8 mouse cellular contexts compared by ENCODE assay signal in the genomic region with DNA sequence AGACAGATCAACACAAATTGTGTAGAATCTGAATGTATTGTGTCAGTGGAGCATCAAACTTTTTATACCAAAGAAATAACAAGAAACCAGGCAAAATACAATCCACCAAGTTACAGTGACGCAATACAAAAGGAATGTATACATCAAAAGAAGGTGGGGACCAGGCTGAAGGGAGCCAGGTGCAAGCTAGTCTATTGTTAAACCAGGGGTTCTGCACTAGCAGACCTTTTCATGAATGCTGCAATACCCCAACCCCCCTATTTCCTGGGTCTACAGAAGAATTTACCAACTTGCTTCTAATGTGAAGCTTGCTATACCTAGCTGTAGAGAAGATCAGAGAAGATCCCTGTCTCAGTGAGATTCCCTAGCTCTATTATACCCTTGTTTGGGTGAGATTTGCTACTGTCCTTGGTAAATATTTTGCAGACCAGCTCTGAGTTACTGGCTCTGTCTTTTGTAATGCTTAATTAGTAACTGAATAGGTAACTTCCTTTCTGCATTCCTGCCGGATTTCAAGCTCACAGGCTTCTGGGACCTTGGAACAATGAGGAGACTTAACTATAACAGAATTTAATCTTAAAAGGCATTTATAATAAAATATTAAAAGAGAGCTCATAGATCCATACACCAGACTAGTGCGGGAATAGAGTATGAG.
DNase-seq lines count a peak whose midpoint lies in the region; ATAC-seq and TF ChIP-seq lines count a peak whose summit lies in the region.
"Not testable (repeated sequence)": the region's sequence is repeated elsewhere in the genome, so short reads cannot be mapped to it uniquely, and the experiment has no call there.

No protein-coding gene starts in this region.

- not testable (repeated sequence) for H3K4me1 ChIP-seq in ES-Bruce4 (ENCODE audit: control insufficient read depth, insufficient read depth, low read length); kidney, adult 2 months (ENCODE audit: control insufficient read depth, insufficient read depth, low read length); kidney, embryonic 16.5 days (ENCODE audit: insufficient read depth, low read length)
- peaks cover 18 to 20% of the 10 kb centered on the region in 2 experiments for H3K4me1 ChIP-seq in ES-E14 (ENCODE audit: control insufficient read depth in 2 of 2, insufficient read depth in 2 of 2, low read length in 2 of 2, poor library complexity in 1 of 2)

- not testable (repeated sequence) for TF ChIP-seq POLR2A in ES-Bruce4 (IDR thresholded peaks at IDR 0.05; ENCODE audit: insufficient read depth, low read length); kidney, adult 2 months (IDR thresholded peaks at IDR 0.05; ENCODE audit: low read depth, low read length)

- peak; percentile 27; the same call in 1 of the 2 replicates for ATAC-seq in kidney, embryonic 16.5 days (ENCODE audit: low FRiP score, low TSS enrichment)

- H3K4me2 ChIP-seq in kidney, embryonic 16.5 days (replicated peaks; ENCODE audit: low read depth, low read length): not testable (repeated sequence)

- not testable (repeated sequence) for H3K36me3 ChIP-seq in ES-Bruce4 (ENCODE audit: control insufficient read depth, insufficient read depth, low read length, poor library complexity, severe bottlenecking); ES-E14 (ENCODE audit: control insufficient read depth, insufficient read depth, low read length, poor library complexity, severe bottlenecking); kidney, adult 2 months (ENCODE audit: control insufficient read depth, insufficient read depth, low read length); kidney, embryonic 16.5 days (ENCODE audit: insufficient read depth, low read length)

- TF ChIP-seq CTCF in ES-Bruce4 (IDR thresholded peaks at IDR 0.05; ENCODE audit: low read depth, low read length); kidney, adult 2 months (conservative IDR thresholded peaks at IDR 0.05; ENCODE audit: insufficient read depth, insufficient read length, low read depth, low read length): not testable (repeated sequence)

- 51% methylated on average over 3 of the region's 3 CpGs for WGBS in kidney, adult 2 months
- 63% methylated on average over 3 of the region's 3 CpGs for WGBS in kidney, embryonic 16.5 days

- H3K4me3 ChIP-seq in ES-Bruce4 (ENCODE audit: low read depth, low read length) (peak overlapping the region; percentile 58; the same call in 1 of the 2 replicates), ES-E14 (ENCODE audit: insufficient read depth in 1 of 2, low read depth in 1 of 2, low read length in 2 of 2, poor library complexity in 1 of 2, severe bottlenecking in 1 of 2) (peak overlapping the region; percentile 32 to 63)
- not testable (repeated sequence) for H3K4me3 ChIP-seq in kidney, adult 2 months (ENCODE audit: insufficient read depth, low read depth, low read length); kidney, embryonic 16.5 days (ENCODE audit: low read length)

- DNase-seq in ES-E14 (ENCODE audit: low read depth, low spot score): not testable (repeated sequence)
- DNase-seq in ZHBTc4 (ENCODE audit: low read depth, low spot score): peak; percentile 58
- peak; percentile 72 for DNase-seq in kidney, adult 2 months
- peak; percentile 75 for DNase-seq in kidney, adult 9 months
- peak; percentile 20 for DNase-seq in kidney, postnatal 14 days
- peak; percentile 6 for DNase-seq in yolk sac, embryonic 10.5 days (ENCODE audit: low spot score)

- H3K27me3 ChIP-seq in ES-Bruce4 (ENCODE audit: control insufficient read depth, insufficient read depth, low read length, poor library complexity, severe bottlenecking); kidney, adult 2 months (replicated peaks; ENCODE audit: control insufficient read depth, insufficient read depth, low read length); kidney, embryonic 16.5 days (ENCODE audit: insufficient read depth, low read length): not testable (repeated sequence)

- H3K9ac ChIP-seq in ES-Bruce4 (ENCODE audit: low read depth, poor library complexity, severe bottlenecking) (peak overlapping the region; percentile 43; the same call in 1 of the 2 replicates), ES-E14 (ENCODE audit: insufficient read depth, low read depth, low read length, poor library complexity, severe bottlenecking) (peak overlapping the region; percentile 49)
- not testable (repeated sequence) for H3K9ac ChIP-seq in kidney, embryonic 16.5 days (replicated peaks; ENCODE audit: low read length)

- in situ Hi-C loops in ES-E14 (cut with MboI; ENCODE audit: low sequenced_read_pairs in 2 of 2, unreplicated experiment in 2 of 2): loop anchor here (10.0 to 25.0 kb wide), 2 partner anchors 191 to 199 kb away; no protein-coding TSS in a partner anchor

- not testable (repeated sequence) for TF ChIP-seq EP300 in ES-Bruce4 (IDR thresholded peaks at IDR 0.05; ENCODE audit: insufficient read depth, low read depth, low read length)

- H3K9me3 ChIP-seq in ES-Bruce4 (replicated peaks; ENCODE audit: control insufficient read depth, insufficient read depth, low read length, poor library complexity, severe bottlenecking); ES-E14 (ENCODE audit: control insufficient read depth, insufficient read depth, low read depth, low read length); kidney, embryonic 16.5 days (ENCODE audit: low read length): not testable (repeated sequence)

- H3K27ac ChIP-seq in ES-Bruce4 (ENCODE audit: insufficient read depth, low read length) (peak overlapping the region; percentile 90), ES-E14 (ENCODE audit: insufficient read depth, low read depth, low read length, poor library complexity, severe bottlenecking) (peak overlapping the region; percentile 93)
- not testable (repeated sequence) for H3K27ac ChIP-seq in kidney, adult 2 months (ENCODE audit: insufficient read depth, low read depth, low read length); kidney, embryonic 16.5 days (ENCODE audit: low read length)
